Mouse (Mus musculus) lung, embryonic 16.5 days (tissue): ENCODE results near the gene Glt6d1. TPM values are rescaled to one million over a fixed set of nuclear protein-coding genes. Genes with fewer than 3 reads are reported as not detected.

Experiments used
- ATAC-seq: fragments of 200-750 bp; cut with Nextera tagmentation; 2 replicates; pipeline ENCODE4 v1.8.0; 2017; ENCODE audit warnings: low read depth, mild to moderate bottlenecking, moderate library complexity
- H3K27ac ChIP-seq: fragments of 300-500 bp; sonication (generic); 2 replicates; pipeline ENCODE4 v1.5.1; 2014; ENCODE audit warnings: mild to moderate bottlenecking, control low read depth, low read length
- H3K27me3 ChIP-seq: fragments of 300-500 bp; sonication (generic); 2 replicates; pipeline ENCODE4 v1.6.1; 2014; ENCODE audit warnings: low read depth, low read length, mixed read lengths; ENCODE audit not compliant: control insufficient read depth, insufficient read depth
- H3K36me3 ChIP-seq: fragments of 300-500 bp; sonication (generic); 2 replicates; pipeline ENCODE4 v1.6.1; 2014; ENCODE audit warnings: low read length; ENCODE audit not compliant: control insufficient read depth, insufficient read depth
- H3K4me1 ChIP-seq: fragments of 300-500 bp; sonication (generic); replicated peaks from 2 replicates; pipeline ENCODE4 v1.6.1; 2014; ENCODE audit warnings: low read length, mixed read lengths; ENCODE audit not compliant: control insufficient read depth, insufficient read depth
- H3K4me2 ChIP-seq: fragments of 300-500 bp; sonication (generic); 2 replicates; pipeline ENCODE4 v1.6.1; 2014; ENCODE audit warnings: low read depth, low read length, control low read depth
- H3K4me3 ChIP-seq: fragments of 300-500 bp; sonication (generic); 2 replicates; pipeline ENCODE4 v1.5.1; 2014; ENCODE audit warnings: mild to moderate bottlenecking, low read length, control low read depth
- H3K9ac ChIP-seq: fragments of 300-500 bp; sonication (generic); 2 replicates; pipeline ENCODE4 v1.6.1; 2014; ENCODE audit warnings: low read length, control low read depth
- H3K9me3 ChIP-seq: fragments of 300-500 bp; sonication (generic); 2 replicates; pipeline ENCODE4 v1.6.1; 2016; ENCODE audit warnings: low read length; ENCODE audit not compliant: control insufficient read depth
- WGBS: fragments of 180-500 bp; shearing (Covaris S2); extraction: QIAGEN DNeasy Blood & Tissue Kit; methylation state at CpG from one replicate; pipeline ENCODE4 v1.1.7; 2014; 5-methylcytosine and 5-hydroxymethylcytosine counted together
- polyA plus RNA-seq: library from polyadenylated mRNA; unstranded; fragments of >200 nt; fragmentation: Nextera tagmentation; extraction: Ambion mirVana; gene quantifications from 2 replicates; pipeline ENCODE4 v1.2.1, GENCODE M21; 2015

Gene Glt6d1
- polyA plus RNA-seq, 1 experiment from 2014 or later: not detected

GRCm38 (mm10) chr2:25822806-25823205, 7.2 kb upstream of the Glt6d1 start, which contains the start of gene Lcn9:
Gene Lcn9, plus strand, starts transcription at chr2:25823153.
- H3K27me3 ChIP-seq: no peaks in the 10 kb centered on the region
- no peaks in the 10 kb centered on the region for H3K4me1 ChIP-seq
- 64% methylated on average over 1 of the region's 1 CpGs for whole genome bisulfite sequencing
- no peak within 1 kb of the TSS for H3K4me3 ChIP-seq
- no peaks in the 10 kb centered on the region for H3K36me3 ChIP-seq
- H3K9me3 ChIP-seq: no peaks in the 10 kb centered on the region
- H3K4me2 ChIP-seq: no peak within 1 kb of the TSS
- no peak within 1 kb of the TSS for H3K9ac ChIP-seq
- ATAC-seq: no peak
- no peak within 1 kb of the TSS for H3K27ac ChIP-seq

DNA sequence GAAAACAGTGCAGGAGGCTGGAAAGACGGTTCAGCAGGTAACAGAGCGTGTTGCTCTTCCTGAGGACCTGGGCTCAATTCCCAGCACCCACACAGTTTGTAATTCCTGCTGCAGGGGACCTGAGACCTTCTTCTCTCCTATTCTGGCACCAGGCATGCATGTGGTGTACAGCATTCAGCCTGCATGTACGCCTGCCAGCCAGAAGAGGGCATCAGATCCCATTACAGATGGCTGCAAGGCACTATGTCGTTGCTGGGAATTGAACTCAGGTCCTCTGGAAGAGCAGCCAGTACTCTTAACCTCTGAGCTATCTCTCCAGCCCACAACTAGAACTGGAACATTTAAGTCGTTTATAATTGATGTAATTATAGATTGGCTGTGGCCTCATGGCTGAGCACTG, 2.3 kb downstream of the Glt6d1 start:
- no peak overlapping the region for H3K27ac ChIP-seq
- no peaks in the 10 kb centered on the region for H3K36me3 ChIP-seq
- H3K4me1 ChIP-seq: no peaks in the 10 kb centered on the region
- H3K9ac ChIP-seq: no peak overlapping the region
- H3K27me3 ChIP-seq: no peaks in the 10 kb centered on the region
- no peak for ATAC-seq
- no peak overlapping the region for H3K4me2 ChIP-seq
- 75% methylated on average over 5 of the region's 5 CpGs for WGBS
- no peaks in the 10 kb centered on the region for H3K9me3 ChIP-seq
- no peak overlapping the region for H3K4me3 ChIP-seq

DNA sequence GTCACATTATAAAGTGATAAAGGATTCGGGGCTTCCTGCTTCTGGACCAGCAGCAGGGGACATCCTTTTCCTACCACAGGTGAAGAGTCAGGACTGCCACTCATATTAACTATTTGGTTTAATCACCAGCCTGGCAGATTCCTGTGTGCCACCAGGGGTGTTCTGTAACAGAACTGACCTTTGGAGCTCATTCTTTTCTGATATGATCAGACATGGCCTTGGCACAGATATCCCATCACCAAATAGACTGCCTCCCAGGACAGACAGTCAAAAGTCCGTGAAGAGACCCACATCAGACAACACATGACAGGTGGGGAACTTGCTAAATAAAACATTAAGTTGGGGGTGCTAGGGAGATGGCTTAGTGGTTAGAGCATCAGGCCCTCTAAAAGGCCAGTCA, 3.9 kb downstream of the Glt6d1 start:
- 55% methylated on average over 2 of the region's 2 CpGs for WGBS
- no peak overlapping the region for H3K9ac ChIP-seq
- ATAC-seq: no peak
- H3K4me2 ChIP-seq: no peak overlapping the region
- H3K36me3 ChIP-seq: no peaks in the 10 kb centered on the region
- H3K9me3 ChIP-seq: no peaks in the 10 kb centered on the region
- no peaks in the 10 kb centered on the region for H3K27me3 ChIP-seq
- H3K4me1 ChIP-seq: no peaks in the 10 kb centered on the region
- no peak overlapping the region for H3K4me3 ChIP-seq
- no peak overlapping the region for H3K27ac ChIP-seq

DNA sequence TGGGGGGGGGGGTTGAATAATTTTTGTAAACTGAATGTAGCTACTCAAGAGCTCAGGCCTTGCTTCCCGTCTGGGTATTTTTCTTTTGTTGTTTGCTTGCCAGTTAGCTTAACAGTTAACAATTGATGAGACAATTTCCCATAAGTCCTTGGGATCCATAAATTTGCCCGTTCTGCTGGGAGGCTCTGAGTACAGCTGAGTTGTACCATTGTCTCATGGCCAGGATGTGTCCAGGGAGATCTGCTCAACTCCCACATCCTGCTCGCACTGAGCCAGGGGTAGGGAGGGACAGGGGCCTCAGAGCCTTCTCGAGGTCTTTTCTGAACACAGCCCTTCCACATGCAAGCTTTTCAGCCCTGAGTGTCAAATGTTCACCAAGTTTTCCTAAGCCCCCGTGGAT, 17.6 kb downstream of the Glt6d1 start:
- Histone ChIP-seq H3K27ac (no peak overlapping the region), H3K36me3 (no peaks in the 10 kb centered on the region), H3K9me3 (no peaks in the 10 kb centered on the region), H3K4me3 (no peak overlapping the region), H3K9ac (no peak overlapping the region), H3K4me1 (no peaks in the 10 kb centered on the region), H3K27me3 (no peaks in the 10 kb centered on the region), H3K4me2 (no peak overlapping the region)
- ATAC-seq: no peak
- WGBS: 49% methylated on average over 5 of the region's 5 CpGs

DNA sequence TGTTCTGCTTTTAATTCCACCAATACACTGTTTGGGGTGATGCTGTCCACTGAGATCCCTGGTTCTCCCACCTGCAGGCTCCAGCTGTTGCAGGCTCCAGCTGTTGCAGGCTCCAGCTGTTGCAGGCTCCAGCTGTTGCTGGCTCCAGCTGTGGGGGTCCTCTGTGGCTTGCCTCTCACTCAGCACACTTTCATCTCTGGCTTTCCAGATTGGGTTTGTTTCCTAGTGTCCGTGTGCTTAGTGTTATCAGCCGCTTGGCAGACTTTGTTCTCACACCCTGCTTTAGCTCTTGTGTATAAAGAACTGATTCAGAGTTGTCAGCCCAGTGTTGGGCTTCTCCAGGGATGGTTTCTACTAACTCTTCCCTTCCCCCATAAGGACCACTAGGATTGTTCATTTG, 18.0 kb downstream of the Glt6d1 start:
- no peaks in the 10 kb centered on the region for H3K27me3 ChIP-seq
- H3K9ac ChIP-seq: no peak overlapping the region
- H3K27ac ChIP-seq: no peak overlapping the region
- no peak overlapping the region for H3K4me2 ChIP-seq
- 19% methylated on average over 2 of the region's 2 CpGs for WGBS
- no peaks in the 10 kb centered on the region for H3K9me3 ChIP-seq
- no peak overlapping the region for H3K4me3 ChIP-seq
- H3K36me3 ChIP-seq: no peaks in the 10 kb centered on the region
- no peaks in the 10 kb centered on the region for H3K4me1 ChIP-seq
- ATAC-seq: no peak

DNA sequence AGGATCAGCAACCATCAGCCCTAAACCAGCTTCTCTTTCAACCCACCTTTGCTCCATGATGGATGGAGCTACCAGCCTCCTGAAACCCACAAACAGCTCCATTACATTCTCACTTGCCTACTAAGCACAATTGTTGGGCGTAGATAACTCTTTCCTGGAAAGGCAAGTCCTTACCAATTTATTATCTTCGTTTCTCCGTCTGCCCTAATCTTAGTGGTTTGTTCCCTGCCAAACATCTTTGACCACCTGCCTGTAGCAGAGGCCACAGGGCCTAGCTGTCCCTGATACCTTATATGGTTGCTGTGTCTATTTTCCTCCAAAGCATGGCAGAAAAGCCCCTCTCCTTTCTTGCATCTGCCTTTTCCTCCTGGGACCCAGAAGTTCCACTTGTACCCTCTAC, 26.6 kb downstream of the Glt6d1 start:
- WGBS: 77% methylated on average over 3 of the region's 3 CpGs
- Histone ChIP-seq H3K9me3 (no peaks in the 10 kb centered on the region), H3K4me2 (no peak overlapping the region), H3K4me3 (no peak overlapping the region), H3K36me3 (no peaks in the 10 kb centered on the region), H3K9ac (no peak overlapping the region), H3K27me3 (no peaks in the 10 kb centered on the region), H3K27ac (no peak overlapping the region), H3K4me1 (no peaks in the 10 kb centered on the region)
- ATAC-seq: no peak

DNA sequence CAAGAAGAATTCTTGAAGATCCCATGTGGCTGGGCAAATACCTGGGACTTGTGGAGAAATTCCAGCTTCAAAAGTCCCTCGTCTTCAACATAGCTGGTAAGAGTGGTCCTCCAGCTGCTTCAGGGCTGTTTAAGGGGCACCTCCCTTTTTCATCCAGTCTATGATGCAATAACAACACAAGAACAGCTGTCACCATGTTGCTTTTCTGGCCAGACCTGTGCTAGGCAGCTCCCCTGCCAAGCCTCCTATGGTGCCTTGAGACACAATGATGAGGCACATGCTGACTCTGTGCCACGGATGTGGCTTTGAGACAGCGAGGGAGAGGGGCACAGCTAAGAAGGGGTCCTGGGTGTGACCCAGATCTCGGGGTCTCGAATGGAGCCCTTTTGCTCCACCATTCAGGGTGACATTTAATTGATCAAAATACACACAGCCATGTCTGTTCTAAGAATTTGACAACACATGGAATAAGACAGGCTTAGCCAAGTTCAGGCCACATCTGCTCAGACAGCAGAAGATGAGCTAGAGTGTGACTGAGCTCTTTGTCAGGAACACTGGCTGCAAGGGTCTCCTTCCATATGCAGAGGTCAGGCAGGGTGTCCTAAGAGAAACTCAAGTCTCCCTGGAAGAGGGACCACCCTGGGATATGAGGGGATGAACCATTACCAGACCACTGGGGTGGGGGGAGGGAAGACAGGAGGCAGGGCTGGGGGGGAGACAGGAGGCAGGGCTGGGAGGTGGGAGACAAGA, 29.9 kb downstream of the Glt6d1 start:
- Histone ChIP-seq H3K4me3 (no peak overlapping the region), H3K36me3 (no peaks in the 10 kb centered on the region), H3K27me3 (no peaks in the 10 kb centered on the region), H3K4me1 (no peaks in the 10 kb centered on the region), H3K9me3 (no peaks in the 10 kb centered on the region), H3K9ac (no peak overlapping the region), H3K27ac (no peak overlapping the region), H3K4me2 (no peak overlapping the region)
- WGBS: 40% methylated on average over 5 of the region's 5 CpGs
- ATAC-seq: peak; percentile 66

- no peaks in the 10 kb centered on the region for H3K27me3 ChIP-seq
- H3K9ac ChIP-seq: no peak within 1 kb of the TSS
- H3K4me1 ChIP-seq: no peaks in the 10 kb centered on the region
- no peaks in the 10 kb centered on the region for H3K36me3 ChIP-seq
- H3K4me3 ChIP-seq: no peak within 1 kb of the TSS
- no peak within 1 kb of the TSS for H3K27ac ChIP-seq
- no peak within 1 kb of the TSS for H3K4me2 ChIP-seq
- WGBS: 72% methylated on average over 3 of the region's 3 CpGs
- no peaks in the 10 kb centered on the region for H3K9me3 ChIP-seq
- no peak for ATAC-seq
Observed at GRCm38 (mm10) chr2:25781957-25782356, 33.7 kb downstream of the Glt6d1 start, which contains the start of gene Gm13539. Gene Gm13539, plus strand, starts transcription at chr2:25782257.

DNA sequence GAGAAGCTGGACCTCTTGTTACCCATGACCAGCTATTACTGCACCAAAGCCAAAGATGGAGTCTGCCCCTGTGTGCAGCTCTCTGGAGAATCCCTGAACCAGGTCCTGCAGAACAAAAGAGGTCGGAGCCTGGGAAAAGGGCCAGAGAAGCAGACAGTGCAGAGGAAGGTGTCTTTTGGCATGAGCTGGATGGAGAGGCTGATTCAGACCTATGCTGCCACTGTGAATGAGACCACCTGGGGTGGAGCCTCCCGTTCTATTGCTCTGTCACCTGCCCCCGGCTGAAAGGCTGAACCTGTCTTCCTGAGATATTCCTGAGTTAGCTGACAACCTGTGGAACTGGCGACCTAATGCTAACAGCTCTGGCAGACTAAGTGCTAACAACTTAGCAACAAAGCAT, 34.7 kb downstream of the Glt6d1 start:
- no peaks in the 10 kb centered on the region for H3K4me1 ChIP-seq
- WGBS: 22% methylated on average over 4 of the region's 4 CpGs
- no peaks in the 10 kb centered on the region for H3K27me3 ChIP-seq
- ATAC-seq: no peak
- no peak overlapping the region for H3K4me2 ChIP-seq
- no peak overlapping the region for H3K4me3 ChIP-seq
- no peaks in the 10 kb centered on the region for H3K36me3 ChIP-seq
- H3K9me3 ChIP-seq: no peaks in the 10 kb centered on the region
- no peak overlapping the region for H3K27ac ChIP-seq
- no peak overlapping the region for H3K9ac ChIP-seq
